Mouse (Mus musculus) G1E (cell line): ENCODE results near the gene Klk1b26.
"Not testable (repeated sequence)": the region's sequence is repeated elsewhere in the genome, so short reads cannot be mapped to it uniquely, and the experiment has no call there.

Source experiments
- CTCF ChIP-seq: IDR thresholded peaks from 2 replicates; pipeline ENCODE4 v1.5.1; 2012; ENCODE audit warnings: low read depth, low read length, inconsistent platforms, mixed read lengths
- GATA1 ChIP-seq: IDR thresholded peaks from 2 replicates; pipeline ENCODE4 v1.6.1; 2012; ENCODE audit warnings: borderline replicate concordance, low read length, inconsistent platforms, mixed read lengths
- TAL1 ChIP-seq: conservative IDR thresholded peaks from 2 replicates; pipeline ENCODE4 v1.6.1; 2012; ENCODE audit warnings: low read depth, low read length, inconsistent platforms, mixed read lengths

- not testable (repeated sequence) for TF ChIP-seq CTCF, TAL1, GATA1
Measured at GRCm38 (mm10) chr7:43975761-43976160, 36.2 kb upstream of the Klk1b26 start, which contains the start of gene Klk1b9.
